Mouse (Mus musculus): ENCODE results near the gene Trim67. TPM values are rescaled to one million over a fixed set of nuclear protein-coding genes. Genes with fewer than 3 reads are reported as not detected.

Gene Trim67
- polyA plus RNA-seq, 1 experiment from 2014 or later = 0.17 TPM

DNA sequence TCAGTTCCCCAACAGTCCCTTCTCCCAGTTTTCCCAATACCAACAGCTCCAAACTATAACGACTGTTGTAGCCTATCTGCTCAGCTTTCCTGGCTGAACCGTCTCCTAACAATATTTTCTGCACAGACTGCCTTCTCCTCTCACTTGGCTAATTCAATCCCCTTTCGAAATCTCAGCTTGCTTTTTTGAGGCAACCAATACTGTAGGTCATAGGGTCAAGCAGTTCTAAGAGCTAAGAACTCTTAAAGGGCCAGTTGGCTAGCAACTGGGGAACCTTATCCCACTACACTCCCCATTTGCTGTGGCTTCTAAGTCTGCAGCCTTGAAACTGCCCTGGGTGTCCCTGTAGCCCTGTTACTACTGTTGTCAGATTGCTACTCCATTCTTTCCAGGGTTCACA is 52.2 kb downstream of the Trim67 start:
- Histone ChIP-seq H3K27me3 (ENCODE audit: control insufficient read depth, insufficient read depth, low read length) (no peaks in the 10 kb centered on the region), H3K36me3 (ENCODE audit: control insufficient read depth, insufficient read depth) (peaks cover 17% of the 10 kb centered on the region), H3K4me3 (ENCODE audit: low read length) (no peak overlapping the region), H3K9ac (ENCODE audit: low read length) (no peak overlapping the region), H3K9me3 (replicated peaks; ENCODE audit: control insufficient read depth, low read length) (no peaks in the 10 kb centered on the region), H3K27ac (ENCODE audit: low read length) (no peak overlapping the region), H3K4me1 (ENCODE audit: control insufficient read depth, insufficient read depth, low read length) (peaks cover 2% of the 10 kb centered on the region; the same call in 1 of the 2 replicates), H3K4me2 (ENCODE audit: low read depth, low read length) (no peak overlapping the region)
- 69% methylated on average over 3 of the region's 3 CpGs for WGBS
- ATAC-seq (replicated peaks; ENCODE audit: extremely low read depth, insufficient read depth, low FRiP score) = no peak

GRCm38 (mm10) chr8:124845573-124845972 is 52.7 kb downstream of the Trim67 start:
- Histone ChIP-seq H3K36me3 (ENCODE audit: control insufficient read depth, insufficient read depth) (peaks cover 12% of the 10 kb centered on the region), H3K27me3 (ENCODE audit: control insufficient read depth, insufficient read depth, low read length) (no peaks in the 10 kb centered on the region), H3K27ac (ENCODE audit: low read length) (no peak overlapping the region), H3K4me3 (ENCODE audit: low read length) (no peak overlapping the region), H3K4me1 (ENCODE audit: control insufficient read depth, insufficient read depth, low read length) (peaks cover 2% of the 10 kb centered on the region; the same call in 1 of the 2 replicates), H3K4me2 (ENCODE audit: low read depth, low read length) (no peak overlapping the region), H3K9me3 (replicated peaks; ENCODE audit: control insufficient read depth, low read length) (no peaks in the 10 kb centered on the region), H3K9ac (ENCODE audit: low read length) (no peak overlapping the region)
- no peak for ATAC-seq (replicated peaks; ENCODE audit: extremely low read depth, insufficient read depth, low FRiP score)
- 75% methylated on average over 5 of the region's 5 CpGs for WGBS

GRCm38 (mm10) chr8:124853511-124853910 is 60.6 kb downstream of the Trim67 start:
- 93% methylated on average over 1 of the region's 1 CpGs for WGBS
- H3K4me3 ChIP-seq (ENCODE audit: low read length) = no peak overlapping the region
- peaks cover 56% of the 10 kb centered on the region for H3K36me3 ChIP-seq (ENCODE audit: control insufficient read depth, insufficient read depth)
- no peak for ATAC-seq (replicated peaks; ENCODE audit: extremely low read depth, insufficient read depth, low FRiP score)
- no peak overlapping the region for H3K4me2 ChIP-seq (ENCODE audit: low read depth, low read length)
- no peak overlapping the region for H3K27ac ChIP-seq (ENCODE audit: low read length)
- peaks cover 10% of the 10 kb centered on the region for H3K9me3 ChIP-seq (replicated peaks; ENCODE audit: control insufficient read depth, low read length)
- H3K9ac ChIP-seq (ENCODE audit: low read length) = no peak overlapping the region
- no peaks in the 10 kb centered on the region for H3K27me3 ChIP-seq (ENCODE audit: control insufficient read depth, insufficient read depth, low read length)
- H3K4me1 ChIP-seq (ENCODE audit: control insufficient read depth, insufficient read depth, low read length) = no peaks in the 10 kb centered on the region

- H3K27me3 ChIP-seq (ENCODE audit: control insufficient read depth, insufficient read depth, low read length) = no peaks in the 10 kb centered on the region
- H3K9ac ChIP-seq (ENCODE audit: low read length) = 0 out of 2 replicates have a peak overlapping the region, but pooled peaks have one; percentile 9
- H3K4me1 ChIP-seq (ENCODE audit: control insufficient read depth, insufficient read depth, low read length) = peaks cover 34% of the 10 kb centered on the region
- H3K36me3 ChIP-seq (ENCODE audit: control insufficient read depth, insufficient read depth) = peaks cover 54% of the 10 kb centered on the region
- H3K27ac ChIP-seq (ENCODE audit: low read length) = peak overlapping the region; percentile 96
- ATAC-seq (replicated peaks; ENCODE audit: extremely low read depth, insufficient read depth, low FRiP score) = no peak
- no peak overlapping the region for H3K4me3 ChIP-seq (ENCODE audit: low read length)
- H3K4me2 ChIP-seq (ENCODE audit: low read depth, low read length) = no peak overlapping the region
- peaks cover 3% of the 10 kb centered on the region for H3K9me3 ChIP-seq (replicated peaks; ENCODE audit: control insufficient read depth, low read length)
Measured at GRCm38 (mm10) chr8:124859466-124859865, 66.6 kb downstream of the Trim67 start.

DNA sequence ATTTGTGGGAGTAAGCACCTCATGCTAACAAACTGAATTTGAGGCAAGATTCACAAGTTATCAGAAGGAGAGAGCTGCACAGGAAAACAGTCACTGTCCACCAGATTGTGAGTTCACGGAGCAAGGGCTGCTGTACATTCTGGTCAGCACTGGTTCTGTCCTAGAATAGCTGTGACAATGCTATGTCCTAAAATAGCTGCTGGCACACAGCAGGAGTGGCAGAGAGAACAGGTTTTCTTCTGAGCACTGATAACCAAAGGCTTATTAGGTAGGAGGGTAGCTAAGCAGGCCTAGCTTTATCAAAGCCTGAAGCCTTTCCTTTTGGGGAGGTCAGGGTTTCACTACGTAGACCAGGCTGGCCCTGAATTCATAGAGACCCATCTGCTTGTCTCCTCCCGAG is 67.3 kb downstream of the Trim67 start:
- H3K4me1 ChIP-seq (ENCODE audit: control insufficient read depth, insufficient read depth, low read length) = peaks cover 38% of the 10 kb centered on the region
- H3K27ac ChIP-seq (ENCODE audit: low read length) = peak overlapping the region; percentile 96
- H3K4me2 ChIP-seq (ENCODE audit: low read depth, low read length) = peak overlapping the region; percentile 41
- H3K36me3 ChIP-seq (ENCODE audit: control insufficient read depth, insufficient read depth) = peaks cover 47% of the 10 kb centered on the region
- no peak overlapping the region for H3K4me3 ChIP-seq (ENCODE audit: low read length)
- H3K9me3 ChIP-seq (replicated peaks; ENCODE audit: control insufficient read depth, low read length) = peaks cover 3% of the 10 kb centered on the region
- peak; percentile 66 for ATAC-seq (replicated peaks; ENCODE audit: extremely low read depth, insufficient read depth, low FRiP score)
- H3K27me3 ChIP-seq (ENCODE audit: control insufficient read depth, insufficient read depth, low read length) = no peaks in the 10 kb centered on the region
- H3K9ac ChIP-seq (ENCODE audit: low read length) = no peak overlapping the region; the same call in 1 of the 2 replicates
- WGBS = 55% methylated on average over 3 of the region's 3 CpGs

- peaks cover 54% of the 10 kb centered on the region for H3K4me1 ChIP-seq (ENCODE audit: control insufficient read depth, insufficient read depth, low read length)
- H3K27me3 ChIP-seq (ENCODE audit: control insufficient read depth, insufficient read depth, low read length) = no peaks in the 10 kb centered on the region
- peak within 1 kb of the TSS; percentile 94 for H3K27ac ChIP-seq (ENCODE audit: low read length)
- 1% methylated on average over 55 of the region's 55 CpGs for WGBS
- peak within 1 kb of the TSS; percentile 93 for H3K4me3 ChIP-seq (ENCODE audit: low read length)
- H3K4me2 ChIP-seq (ENCODE audit: low read depth, low read length) = peak within 1 kb of the TSS; percentile 70
- ATAC-seq (replicated peaks; ENCODE audit: extremely low read depth, insufficient read depth, low FRiP score) = peak; percentile 94
- no peaks in the 10 kb centered on the region for H3K9me3 ChIP-seq (replicated peaks; ENCODE audit: control insufficient read depth, low read length)
- H3K36me3 ChIP-seq (ENCODE audit: control insufficient read depth, insufficient read depth) = peaks cover 25% of the 10 kb centered on the region
- peak within 1 kb of the TSS; percentile 98 for H3K9ac ChIP-seq (ENCODE audit: low read length)
Measured at GRCm38 (mm10) chr8:124862321-124863162, 69.7 kb downstream of the Trim67 start, which contains the start of the genes Gnpat and 2810004N23Rik. Gene Gnpat, plus strand, starts transcription at chr8:124863033. Gene 2810004N23Rik, minus strand, starts transcription at chr8:124863120.

- Histone ChIP-seq H3K4me1 (ENCODE audit: control insufficient read depth, insufficient read depth, low read length) (peaks cover 58% of the 10 kb centered on the region), H3K4me3 (ENCODE audit: low read length) (peak overlapping the region; percentile 93), H3K27me3 (ENCODE audit: control insufficient read depth, insufficient read depth, low read length) (no peaks in the 10 kb centered on the region), H3K9me3 (replicated peaks; ENCODE audit: control insufficient read depth, low read length) (no peaks in the 10 kb centered on the region), H3K9ac (ENCODE audit: low read length) (peak overlapping the region; percentile 98), H3K4me2 (ENCODE audit: low read depth, low read length) (peak overlapping the region; percentile 69), H3K27ac (ENCODE audit: low read length) (peak overlapping the region; percentile 94), H3K36me3 (ENCODE audit: control insufficient read depth, insufficient read depth) (peaks cover 19% of the 10 kb centered on the region)
- peak; percentile 64 for ATAC-seq (replicated peaks; ENCODE audit: extremely low read depth, insufficient read depth, low FRiP score)
- WGBS = under 1% methylated on average over 33 of the region's 33 CpGs
Measured at GRCm38 (mm10) chr8:124863163-124863677, 70.3 kb downstream of the Trim67 start.

DNA sequence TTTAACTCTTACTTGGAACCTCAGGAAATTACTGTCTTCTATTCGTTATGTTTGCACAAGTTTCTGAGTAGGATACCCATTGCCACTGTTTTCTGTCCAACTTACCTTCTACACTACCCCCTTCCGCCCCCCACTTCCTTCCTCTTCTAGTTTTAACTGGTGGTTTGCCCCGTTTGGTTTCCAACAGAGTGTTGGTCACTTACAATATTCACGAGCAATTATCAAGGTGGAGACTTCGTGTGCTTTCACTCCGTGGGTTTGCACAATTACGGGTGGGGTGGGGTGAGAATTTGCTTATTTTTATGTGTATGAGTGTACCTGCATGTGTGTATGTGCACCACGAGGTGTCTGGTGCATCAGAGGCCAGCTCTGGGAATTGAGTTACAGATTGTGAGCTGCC is 70.8 kb downstream of the Trim67 start:
- peak overlapping the region; percentile 94; the same call in 1 of the 2 replicates for H3K27ac ChIP-seq (ENCODE audit: low read length)
- no peak for ATAC-seq (replicated peaks; ENCODE audit: extremely low read depth, insufficient read depth, low FRiP score)
- H3K4me2 ChIP-seq (ENCODE audit: low read depth, low read length) = peak overlapping the region; percentile 69
- no peaks in the 10 kb centered on the region for H3K9me3 ChIP-seq (replicated peaks; ENCODE audit: control insufficient read depth, low read length)
- H3K4me1 ChIP-seq (ENCODE audit: control insufficient read depth, insufficient read depth, low read length) = peaks cover 63% of the 10 kb centered on the region
- H3K9ac ChIP-seq (ENCODE audit: low read length) = peak overlapping the region; percentile 98
- H3K36me3 ChIP-seq (ENCODE audit: control insufficient read depth, insufficient read depth) = peaks cover 14% of the 10 kb centered on the region; the same call in 1 of the 2 replicates
- 18% methylated on average over 8 of the region's 8 CpGs for WGBS
- H3K27me3 ChIP-seq (ENCODE audit: control insufficient read depth, insufficient read depth, low read length) = no peaks in the 10 kb centered on the region
- H3K4me3 ChIP-seq (ENCODE audit: low read length) = peak overlapping the region; percentile 93

DNA sequence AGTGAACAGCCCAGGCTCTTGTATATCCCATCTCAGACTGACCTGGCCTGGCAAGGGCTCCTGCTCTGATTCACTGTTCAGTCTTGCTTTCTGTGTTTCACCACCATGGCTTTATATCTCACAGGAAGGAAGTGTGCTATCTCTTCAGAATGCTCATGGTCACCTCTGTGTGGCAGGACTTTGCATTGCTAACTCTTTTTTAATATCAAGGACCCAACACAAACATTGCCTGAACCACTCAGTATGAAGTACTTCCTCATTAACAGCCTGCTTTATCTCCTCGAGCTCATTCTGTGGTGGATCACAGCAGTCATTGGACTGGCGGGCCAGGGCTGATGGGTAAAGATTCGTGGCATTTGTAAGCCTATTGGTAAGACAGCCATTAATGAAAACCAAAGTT is 73.8 kb downstream of the Trim67 start:
- Histone ChIP-seq H3K36me3 (ENCODE audit: control insufficient read depth, insufficient read depth) (peaks cover 9% of the 10 kb centered on the region), H3K9ac (ENCODE audit: low read length) (no peak overlapping the region), H3K4me3 (ENCODE audit: low read length) (no peak overlapping the region), H3K4me2 (ENCODE audit: low read depth, low read length) (no peak overlapping the region), H3K27me3 (ENCODE audit: control insufficient read depth, insufficient read depth, low read length) (no peaks in the 10 kb centered on the region), H3K27ac (ENCODE audit: low read length) (no peak overlapping the region), H3K9me3 (replicated peaks; ENCODE audit: control insufficient read depth, low read length) (no peaks in the 10 kb centered on the region), H3K4me1 (ENCODE audit: control insufficient read depth, insufficient read depth, low read length) (peaks cover 42% of the 10 kb centered on the region)
- no peak for ATAC-seq (replicated peaks; ENCODE audit: extremely low read depth, insufficient read depth, low FRiP score)
- 28% methylated on average over 3 of the region's 3 CpGs for WGBS
